Mouse (Mus musculus): ENCODE results near the gene Dglucy. TPM values are rescaled to one million over a fixed set of nuclear protein-coding genes. Genes with fewer than 3 reads are reported as not detected.

Dglucy gene
- polyA plus RNA-seq, 1 experiment from 2014 or later = 5.2 TPM

DNA sequence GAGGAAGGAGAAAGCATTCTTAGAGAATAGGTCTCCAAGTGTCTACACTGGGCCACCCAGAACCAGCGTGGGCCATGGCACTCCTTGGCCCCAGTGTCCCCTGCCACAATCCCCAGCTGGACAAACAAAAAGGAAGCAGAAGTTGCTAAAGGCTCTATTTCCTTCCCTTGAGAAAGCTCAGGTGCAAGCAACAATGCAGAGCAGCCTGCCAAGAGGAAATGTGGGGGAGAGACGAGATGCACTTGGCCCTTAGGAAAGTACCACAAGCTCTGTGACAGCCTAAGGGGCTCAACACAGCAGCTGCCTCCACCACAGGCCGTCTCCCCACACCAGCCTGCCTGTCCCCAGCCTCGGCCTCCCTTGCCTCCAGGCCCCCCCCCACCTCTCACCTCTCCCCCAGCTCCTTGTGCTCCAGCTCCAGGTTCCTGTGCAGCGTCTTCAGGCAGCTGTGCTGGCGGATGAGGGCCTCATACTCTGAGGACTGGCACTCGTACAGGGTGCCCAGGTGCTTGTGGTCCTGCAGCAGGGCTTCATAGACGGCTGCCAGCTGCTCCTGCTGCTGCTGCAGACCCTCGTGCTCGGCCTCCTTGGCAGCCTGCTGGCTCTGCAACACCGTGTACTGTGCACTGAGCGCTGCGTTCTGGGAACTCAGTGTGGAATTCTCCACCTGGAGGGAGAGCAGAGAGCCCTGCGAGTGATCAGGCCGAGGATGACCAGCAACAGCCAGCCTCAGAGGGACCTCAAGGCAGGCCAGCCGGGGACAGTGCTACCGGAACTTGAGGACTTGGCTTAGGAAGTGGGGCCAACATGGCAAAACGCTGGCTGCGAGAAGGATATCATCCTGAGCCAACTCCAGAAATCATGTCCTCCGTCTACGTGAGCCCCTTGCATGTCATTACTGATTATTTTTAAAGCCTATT is 158.8 kb downstream of the Dglucy start:
- H3K27ac ChIP-seq (replicated peaks) = peak overlapping the region; percentile 24
- H3K27me3 ChIP-seq = no peaks in the 10 kb centered on the region
- H3K9ac ChIP-seq = no peak overlapping the region
- peaks cover 17% of the 10 kb centered on the region for H3K4me1 ChIP-seq
- no peak overlapping the region for H3K4me3 ChIP-seq (replicated peaks)
- peak; percentile 36 for ATAC-seq (ENCODE audit: insufficient number of reproducible peaks, low FRiP score, low TSS enrichment, low read depth)
- WGBS = 56% methylated on average over 21 of the region's 21 CpGs
- H3K9me3 ChIP-seq (replicated peaks) = no peaks in the 10 kb centered on the region
- no peak overlapping the region for H3K4me2 ChIP-seq (replicated peaks)
- H3K36me3 ChIP-seq = no peaks in the 10 kb centered on the region

GRCm38 (mm10) chr12:100941361-100941760 is 162.5 kb downstream of the Dglucy start:
- H3K4me1 ChIP-seq = peaks cover 17% of the 10 kb centered on the region
- no peaks in the 10 kb centered on the region for H3K27me3 ChIP-seq
- H3K9ac ChIP-seq = no peak overlapping the region
- no peaks in the 10 kb centered on the region for H3K36me3 ChIP-seq
- WGBS = 75% methylated on average over 3 of the region's 3 CpGs
- H3K9me3 ChIP-seq (replicated peaks) = no peaks in the 10 kb centered on the region
- no peak overlapping the region for H3K4me3 ChIP-seq (replicated peaks)
- no peak overlapping the region for H3K4me2 ChIP-seq (replicated peaks)
- H3K27ac ChIP-seq (replicated peaks) = no peak overlapping the region
- no peak for ATAC-seq (ENCODE audit: insufficient number of reproducible peaks, low FRiP score, low TSS enrichment, low read depth)

DNA sequence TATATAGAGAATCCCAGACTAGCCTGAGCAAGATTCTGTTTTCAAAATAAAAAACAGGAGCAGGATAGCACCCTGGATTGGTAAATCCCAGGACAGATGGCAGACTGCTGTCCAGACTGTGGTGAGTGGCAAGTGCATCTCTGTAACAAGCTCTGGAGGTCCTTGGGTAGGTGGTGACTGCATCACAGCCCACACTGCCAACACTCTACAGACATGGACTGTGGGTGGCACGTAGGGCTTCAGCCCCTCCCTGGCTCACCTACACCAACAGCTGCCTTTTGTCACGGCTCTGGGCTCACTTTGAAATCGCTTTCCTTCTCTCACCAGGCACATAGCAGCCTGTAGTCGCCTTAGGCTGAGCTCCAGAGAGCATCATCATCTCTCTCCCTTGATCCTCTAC is 164.3 kb downstream of the Dglucy start:
- H3K27ac ChIP-seq (replicated peaks) = no peak overlapping the region
- no peaks in the 10 kb centered on the region for H3K27me3 ChIP-seq
- no peak overlapping the region for H3K9ac ChIP-seq
- H3K4me3 ChIP-seq (replicated peaks) = no peak overlapping the region
- H3K4me1 ChIP-seq = peaks cover 5% of the 10 kb centered on the region; the same call in 1 of the 2 replicates
- H3K9me3 ChIP-seq (replicated peaks) = no peaks in the 10 kb centered on the region
- 65% methylated on average over 4 of the region's 4 CpGs for WGBS
- H3K36me3 ChIP-seq = no peaks in the 10 kb centered on the region
- no peak overlapping the region for H3K4me2 ChIP-seq (replicated peaks)
- no peak for ATAC-seq (ENCODE audit: insufficient number of reproducible peaks, low FRiP score, low TSS enrichment, low read depth)

GRCm38 (mm10) chr12:100944921-100945336 is 166.1 kb downstream of the Dglucy start:
- no peak for ATAC-seq (ENCODE audit: insufficient number of reproducible peaks, low FRiP score, low TSS enrichment, low read depth)
- WGBS = 87% methylated on average over 21 of the region's 21 CpGs
- Histone ChIP-seq H3K27me3 (no peaks in the 10 kb centered on the region), H3K9me3 (replicated peaks) (no peaks in the 10 kb centered on the region), H3K9ac (no peak overlapping the region), H3K36me3 (no peaks in the 10 kb centered on the region), H3K4me3 (replicated peaks) (no peak overlapping the region), H3K4me2 (replicated peaks) (no peak overlapping the region), H3K27ac (replicated peaks) (no peak overlapping the region), H3K4me1 (peaks cover 3% of the 10 kb centered on the region; the same call in 1 of the 2 replicates)

GRCm38 (mm10) chr12:100945501-100945900 is 166.6 kb downstream of the Dglucy start:
- no peak overlapping the region for H3K4me3 ChIP-seq (replicated peaks)
- H3K36me3 ChIP-seq = no peaks in the 10 kb centered on the region
- ATAC-seq (ENCODE audit: insufficient number of reproducible peaks, low FRiP score, low TSS enrichment, low read depth) = no peak
- no peak overlapping the region for H3K4me2 ChIP-seq (replicated peaks)
- H3K9me3 ChIP-seq (replicated peaks) = no peaks in the 10 kb centered on the region
- H3K27ac ChIP-seq (replicated peaks) = no peak overlapping the region
- WGBS = 83% methylated on average over 12 of the region's 12 CpGs
- H3K9ac ChIP-seq = no peak overlapping the region
- H3K4me1 ChIP-seq = no peaks in the 10 kb centered on the region
- H3K27me3 ChIP-seq = no peaks in the 10 kb centered on the region

- Histone ChIP-seq H3K4me2 (replicated peaks) (no peak overlapping the region), H3K9me3 (replicated peaks) (no peaks in the 10 kb centered on the region), H3K4me1 (no peaks in the 10 kb centered on the region), H3K4me3 (replicated peaks) (no peak overlapping the region), H3K27me3 (no peaks in the 10 kb centered on the region), H3K27ac (replicated peaks) (no peak overlapping the region), H3K9ac (no peak overlapping the region), H3K36me3 (no peaks in the 10 kb centered on the region)
- 89% methylated on average over 12 of the region's 12 CpGs for WGBS
- ATAC-seq (ENCODE audit: insufficient number of reproducible peaks, low FRiP score, low TSS enrichment, low read depth) = no peak
Observed at GRCm38 (mm10) chr12:100945948-100946347, 167.1 kb downstream of the Dglucy start.

Other genes starting within 250 kb of the Dglucy start
- gene Rps6ka5, start 52.1 kb upstream of the Dglucy start, polyA plus RNA-seq (2015; fragmentation: Nextera tagmentation; extraction: Ambion mirVana) = 4.5 and 6.2 TPM in 2 replicates
- 0.65 and 0.98 TPM in 2 replicates for gene Gpr68, start 129.1 kb downstream of the Dglucy start, polyA plus RNA-seq (2015; fragmentation: Nextera tagmentation; extraction: Ambion mirVana)
- gene Ccdc88c, start 250.0 kb downstream of the Dglucy start, polyA plus RNA-seq (2015; fragmentation: Nextera tagmentation; extraction: Ambion mirVana) = 6.7 and 7.3 TPM in 2 replicates